Mouse (Mus musculus): ENCODE results near the gene Thsd4.
A peak's percentile ranks its signal among the peaks of the same experiment; 100 is the strongest.

The Thsd4 gene

GRCm38 (mm10) chr9:60269807-60270206 lies 252.0 kb downstream of the Thsd4 start:
- DNase-seq (ENCODE audit: low spot score in 2 of 2) = no peak

GRCm38 (mm10) chr9:60267273-60267626 lies 254.6 kb downstream of the Thsd4 start:
- no peak for DNase-seq (ENCODE audit: low spot score in 2 of 2)

- no peak for DNase-seq (ENCODE audit: low spot score in 2 of 2)
These were observed 255.1 kb downstream of the Thsd4 start for GRCm38 (mm10) chr9:60266583-60267272.

GRCm38 (mm10) chr9:60264586-60265325 lies 257.1 kb downstream of the Thsd4 start:
- DNase-seq (ENCODE audit: low spot score in 2 of 2) = no peak

GRCm38 (mm10) chr9:60262515-60263140 lies 259.2 kb downstream of the Thsd4 start:
- no peak for DNase-seq (ENCODE audit: low spot score in 2 of 2)

GRCm38 (mm10) chr9:60259626-60260025 lies 262.2 kb downstream of the Thsd4 start:
- no peak for DNase-seq (ENCODE audit: low spot score in 2 of 2)

GRCm38 (mm10) chr9:60251765-60252164 lies 270.1 kb downstream of the Thsd4 start:
- no peak for DNase-seq (ENCODE audit: low spot score in 2 of 2)

- DNase-seq (ENCODE audit: low spot score in 2 of 2) = no peak
These were observed 271.4 kb downstream of the Thsd4 start for GRCm38 (mm10) chr9:60250403-60250802.

- no peak for DNase-seq (ENCODE audit: low spot score in 2 of 2)
These were observed 273.8 kb downstream of the Thsd4 start for GRCm38 (mm10) chr9:60247998-60248397.

GRCm38 (mm10) chr9:60244943-60245342 lies 276.9 kb downstream of the Thsd4 start:
- peak; percentile 25 to 34 for DNase-seq (ENCODE audit: low spot score in 2 of 2)

- DNase-seq (ENCODE audit: low spot score in 2 of 2) = peak in 1 of 2 experiments; percentile 16
These were observed 278.3 kb downstream of the Thsd4 start for GRCm38 (mm10) chr9:60243503-60243902.

GRCm38 (mm10) chr9:60237667-60238066 lies 284.2 kb downstream of the Thsd4 start:
- DNase-seq (ENCODE audit: low spot score in 2 of 2) = no peak

- DNase-seq (ENCODE audit: low spot score in 2 of 2) = no peak
These were observed 285.7 kb downstream of the Thsd4 start for GRCm38 (mm10) chr9:60236155-60236554.

GRCm38 (mm10) chr9:60234233-60235115 lies 287.4 kb downstream of the Thsd4 start:
- no peak for DNase-seq (ENCODE audit: low spot score in 2 of 2)

- DNase-seq (ENCODE audit: low spot score in 2 of 2) = no peak
These were observed 289.6 kb downstream of the Thsd4 start for GRCm38 (mm10) chr9:60231981-60232881.

- DNase-seq (ENCODE audit: low spot score in 2 of 2) = no peak
These were observed 292.4 kb downstream of the Thsd4 start for GRCm38 (mm10) chr9:60229496-60229895.

GRCm38 (mm10) chr9:60227727-60228126 lies 294.1 kb downstream of the Thsd4 start:
- DNase-seq (ENCODE audit: low spot score in 2 of 2) = no peak

GRCm38 (mm10) chr9:60226679-60227078 lies 295.2 kb downstream of the Thsd4 start:
- DNase-seq (ENCODE audit: low spot score in 2 of 2) = no peak

- DNase-seq (ENCODE audit: low spot score in 2 of 2) = no peak
These were observed 295.7 kb downstream of the Thsd4 start for GRCm38 (mm10) chr9:60226155-60226554.

- no peak for DNase-seq (ENCODE audit: low spot score in 2 of 2)
These were observed 296.4 kb downstream of the Thsd4 start for GRCm38 (mm10) chr9:60225453-60225852.

Measured in urinary bladder, adult 18-20 months (tissue).